Mouse (Mus musculus): ENCODE results near the gene Slc28a3. TPM values are rescaled to one million over a fixed set of nuclear protein-coding genes. Genes with fewer than 3 reads are reported as not detected.

Gene Slc28a3
- total RNA-seq (2017): not detected in 2 replicates

DNA sequence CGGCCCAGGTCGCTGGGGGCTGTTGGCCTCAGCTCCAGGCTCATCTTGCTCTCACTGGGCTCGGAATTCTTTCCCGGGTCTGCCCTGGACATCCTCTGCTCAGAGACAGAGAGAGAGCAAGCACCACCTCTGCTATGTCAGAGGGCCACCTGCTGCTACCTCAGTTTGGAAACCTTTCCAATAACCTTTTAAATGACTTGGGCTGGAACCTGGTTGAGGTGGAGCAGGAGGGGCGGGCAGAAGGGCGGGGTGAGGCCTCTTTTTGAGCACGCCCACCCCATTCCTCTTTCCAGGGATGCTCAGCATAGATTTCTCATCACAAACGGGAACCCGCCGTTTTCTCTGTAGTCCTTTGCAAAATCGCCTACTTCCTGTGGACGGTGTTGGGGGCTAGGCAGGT is at the start of gene Slc28a3:
Slc28a3 (minus strand) TSS at position 162 of the 400 bp plus-strand sequence.
- ATAC-seq (replicated peaks; ENCODE audit: low read depth, poor library complexity, severe bottlenecking): no peak

DNA sequence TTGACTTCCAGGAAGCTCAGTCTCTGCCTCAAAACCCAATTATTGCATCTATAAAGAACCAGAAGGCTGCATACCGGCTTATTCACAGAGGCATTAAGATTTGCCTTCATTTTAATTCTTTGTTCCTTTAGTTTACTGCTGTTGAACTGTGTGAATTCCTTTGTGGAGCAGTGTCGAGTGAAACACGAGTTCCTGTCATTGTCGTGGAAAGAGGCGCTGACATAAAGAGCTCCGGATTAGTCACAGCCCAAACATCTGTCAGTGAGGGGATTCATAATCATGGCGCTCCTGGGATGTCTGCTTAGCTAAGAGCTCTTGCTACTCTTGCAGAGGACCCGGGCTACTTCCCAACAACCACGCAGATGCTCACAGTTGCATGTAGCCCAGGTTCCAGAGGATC is 47.3 kb upstream of the Slc28a3 start:
- ATAC-seq (replicated peaks; ENCODE audit: low read depth, poor library complexity, severe bottlenecking): no peak

DNA sequence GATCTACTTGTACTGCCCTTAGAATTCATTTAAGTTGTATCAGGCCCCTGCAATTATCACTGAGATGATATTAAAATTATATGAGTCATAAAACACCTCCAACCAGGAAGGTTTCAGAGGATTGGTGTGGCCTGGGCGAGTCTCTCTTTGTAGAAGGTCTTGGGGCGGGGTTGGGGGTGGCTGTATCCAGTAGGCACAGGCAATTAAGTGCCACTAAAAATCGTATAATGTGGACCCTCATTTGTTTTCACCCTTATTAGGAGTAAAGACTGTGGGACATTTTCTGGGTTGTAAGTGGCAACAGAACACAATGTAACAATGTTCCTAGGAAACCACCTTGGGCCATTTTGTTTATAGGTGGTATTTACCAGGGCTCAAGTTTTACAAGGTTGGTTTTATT is 46.2 kb upstream of the Slc28a3 start:
- ATAC-seq (replicated peaks; ENCODE audit: low read depth, poor library complexity, severe bottlenecking): no peak

DNA sequence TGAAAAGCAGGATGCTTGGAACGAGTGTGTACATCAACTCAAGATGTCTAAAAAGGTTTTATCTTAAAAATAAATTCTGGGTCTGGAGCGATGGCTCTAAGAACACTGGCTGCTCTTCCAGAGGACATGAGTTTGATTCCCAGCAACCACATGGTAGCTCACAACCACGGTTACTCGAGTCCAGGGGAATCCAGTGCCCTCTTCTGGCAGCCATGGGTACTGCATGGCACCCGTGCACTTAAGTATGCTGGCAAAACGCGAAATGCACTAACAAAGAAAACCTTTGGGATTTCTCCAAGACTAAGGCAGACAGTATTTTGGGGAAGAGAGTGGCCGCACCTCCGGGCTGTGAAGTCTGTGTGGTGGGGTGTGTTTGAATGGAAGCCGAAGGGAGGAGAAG is 44.9 kb upstream of the Slc28a3 start:
- no peak for ATAC-seq (replicated peaks; ENCODE audit: low read depth, poor library complexity, severe bottlenecking)

DNA sequence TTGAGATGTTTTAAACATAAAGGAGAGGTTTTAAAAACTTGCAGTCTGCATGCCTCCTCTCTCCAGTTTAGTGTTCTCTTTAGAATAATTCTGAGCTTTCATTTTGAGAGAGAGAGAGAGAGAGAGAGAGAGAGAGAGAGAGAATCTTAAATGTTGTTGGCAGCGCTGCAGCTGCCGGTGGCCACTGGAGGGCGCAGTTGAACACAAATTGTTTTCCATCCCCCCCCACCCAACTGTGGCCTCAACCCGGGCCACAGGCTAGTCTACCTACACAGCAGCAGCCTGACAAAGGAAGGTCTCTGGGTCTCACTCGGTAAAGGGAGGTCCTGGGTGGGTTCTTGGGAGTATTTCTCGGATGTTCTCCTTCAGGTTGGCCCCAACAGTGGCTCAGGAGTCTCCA is 29.7 kb upstream of the Slc28a3 start:
- peak; percentile 59 for ATAC-seq (replicated peaks; ENCODE audit: low read depth, poor library complexity, severe bottlenecking)

DNA sequence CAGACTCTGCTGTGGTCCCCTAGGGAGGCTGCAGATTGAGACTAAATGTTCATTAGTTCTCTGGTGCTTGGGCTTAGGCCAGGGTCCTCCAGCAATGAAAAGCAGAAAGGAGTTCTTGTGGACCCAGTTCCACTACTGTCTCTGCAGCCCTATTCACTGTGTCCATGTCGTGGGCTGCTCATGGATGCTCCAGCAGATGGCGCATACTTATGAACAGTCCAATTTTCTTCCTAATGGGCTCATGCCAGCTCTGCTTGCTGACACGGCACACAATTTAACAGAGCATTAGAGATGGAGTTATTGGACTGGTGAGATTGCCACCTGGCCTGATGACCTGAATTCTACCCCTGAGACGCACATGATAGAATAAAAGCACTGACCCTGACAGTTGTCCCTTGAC is 28.3 kb upstream of the Slc28a3 start:
- peak; percentile 64; the same call in 1 of the 2 replicates for ATAC-seq (replicated peaks; ENCODE audit: low read depth, poor library complexity, severe bottlenecking)

DNA sequence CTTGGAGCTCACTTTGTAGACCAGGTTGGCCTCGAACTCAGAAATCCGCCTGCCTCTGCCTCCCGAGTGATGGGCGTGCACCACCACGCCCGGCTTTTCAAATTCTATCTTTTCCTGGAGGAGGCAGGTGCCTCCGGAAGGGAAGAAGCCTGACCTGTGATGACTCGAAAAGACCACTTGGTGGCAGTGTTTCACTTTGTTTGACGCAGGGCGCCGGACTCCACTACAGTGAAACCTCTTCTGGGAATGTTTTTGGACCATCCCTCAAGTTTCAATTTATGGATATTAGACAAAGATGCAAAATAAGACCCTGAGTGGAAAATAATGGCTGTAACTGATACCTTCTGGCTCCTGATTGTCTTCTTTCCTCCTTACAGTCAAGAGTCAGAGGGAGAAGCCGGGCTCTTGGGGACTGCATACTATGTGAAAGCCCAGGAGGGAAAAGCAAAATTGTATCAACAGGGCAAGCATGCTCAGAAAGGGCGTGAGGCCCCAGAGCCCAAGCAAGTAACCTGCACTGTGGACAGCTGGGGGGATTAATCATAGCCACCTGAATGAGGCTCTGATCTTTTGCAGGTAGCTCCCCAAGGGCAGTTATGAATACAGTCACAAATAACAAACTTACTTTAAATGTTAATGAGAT is 26.8 kb upstream of the Slc28a3 start:
- ATAC-seq (replicated peaks; ENCODE audit: low read depth, poor library complexity, severe bottlenecking): peak; percentile 72

DNA sequence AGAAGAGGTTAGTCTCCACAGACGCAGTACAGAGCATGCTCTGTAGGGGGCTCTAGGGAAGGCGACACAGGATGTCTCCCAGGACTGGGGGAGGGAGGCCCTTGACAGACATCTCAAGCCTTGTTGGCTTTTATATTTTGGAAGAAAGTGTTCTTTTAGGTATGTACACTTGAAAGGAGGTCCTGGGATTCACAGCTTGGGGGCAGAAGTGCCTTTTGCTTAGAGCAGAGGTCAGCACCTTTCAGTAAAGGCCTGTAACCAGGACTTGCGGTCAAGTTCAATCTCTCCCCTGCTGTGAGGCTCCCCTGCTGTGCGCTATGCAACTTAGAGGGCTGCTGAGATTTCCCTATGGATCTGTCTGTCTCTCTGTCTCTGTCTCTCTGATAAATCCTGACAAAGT is 23.2 kb upstream of the Slc28a3 start:
- no peak for ATAC-seq (replicated peaks; ENCODE audit: low read depth, poor library complexity, severe bottlenecking)

DNA sequence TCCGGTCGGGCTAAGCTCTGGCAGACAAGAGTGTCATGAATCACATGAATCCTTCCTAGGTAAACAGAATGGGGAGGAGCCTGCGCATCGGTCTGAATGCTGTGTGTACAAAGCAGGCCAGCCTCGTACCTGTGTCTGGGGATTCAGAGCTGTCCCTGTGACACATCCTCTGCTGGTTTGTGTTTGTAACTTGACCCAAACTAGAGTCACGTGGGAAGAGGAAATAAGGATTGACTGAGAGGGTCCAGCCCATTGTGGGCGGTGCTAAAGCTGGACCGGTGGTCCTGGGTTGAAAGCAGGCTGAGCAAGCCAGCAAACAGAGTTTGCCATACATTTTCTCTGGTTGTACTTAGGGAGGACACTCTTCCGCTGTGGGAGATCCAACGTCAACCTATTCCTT is 20.1 kb upstream of the Slc28a3 start:
- ATAC-seq (replicated peaks; ENCODE audit: low read depth, poor library complexity, severe bottlenecking): no peak

DNA sequence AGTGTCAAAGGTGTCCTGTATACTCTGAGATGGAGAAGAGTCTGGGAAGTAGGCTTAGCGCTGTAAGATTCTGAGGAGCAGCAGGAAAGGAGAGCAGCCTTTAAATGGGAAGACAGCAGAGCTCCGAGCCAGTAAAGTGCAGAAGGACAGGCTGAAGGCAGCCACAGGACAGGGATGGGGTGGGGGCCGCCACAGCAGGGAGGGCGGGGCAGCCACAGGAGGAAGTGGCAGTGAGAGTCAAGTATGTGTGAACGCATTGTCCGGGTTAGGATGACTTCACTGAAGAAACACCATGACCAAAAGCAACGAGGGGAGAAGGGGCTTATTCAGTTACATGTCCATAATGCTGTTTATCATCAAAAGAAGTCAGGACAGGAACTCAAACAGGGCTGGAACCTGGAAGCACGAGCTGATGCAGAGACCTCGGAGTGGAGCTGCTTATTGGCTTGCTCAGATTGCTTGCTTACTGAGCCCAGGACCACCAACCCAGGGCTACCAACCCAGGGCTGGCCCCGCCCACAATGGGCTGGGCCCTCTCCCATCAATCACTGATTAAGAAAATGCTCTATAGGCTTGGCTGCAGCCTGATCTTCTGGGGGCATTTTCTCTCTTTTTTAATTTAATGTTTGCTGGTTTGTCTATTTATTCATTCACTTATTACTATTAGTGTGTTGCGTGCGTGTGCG is 18.8 kb upstream of the Slc28a3 start:
- ATAC-seq (replicated peaks; ENCODE audit: low read depth, poor library complexity, severe bottlenecking): no peak

DNA sequence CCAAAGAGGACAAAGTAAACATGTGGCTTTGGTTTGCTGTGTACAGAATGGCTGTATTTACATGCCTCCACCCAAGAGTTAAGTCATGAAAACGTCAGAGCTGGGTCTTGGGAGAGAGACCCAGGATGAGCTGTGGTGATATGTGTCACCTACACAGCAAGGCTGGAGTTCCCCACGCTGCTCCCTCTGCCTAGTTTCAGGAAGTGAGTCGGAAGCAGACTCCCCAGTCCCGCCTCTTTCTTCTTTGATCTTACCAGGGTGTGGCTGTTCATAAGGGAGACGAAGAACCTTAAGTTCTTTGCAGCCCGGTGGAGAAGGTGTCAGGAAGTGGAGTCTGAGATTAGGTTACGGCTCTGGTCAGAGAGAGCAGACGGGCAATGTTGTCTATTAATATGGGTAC is 12.0 kb upstream of the Slc28a3 start:
- 0 out of 2 replicates have a peak, but pooled peaks have one; percentile 32 for ATAC-seq (replicated peaks; ENCODE audit: low read depth, poor library complexity, severe bottlenecking)

DNA sequence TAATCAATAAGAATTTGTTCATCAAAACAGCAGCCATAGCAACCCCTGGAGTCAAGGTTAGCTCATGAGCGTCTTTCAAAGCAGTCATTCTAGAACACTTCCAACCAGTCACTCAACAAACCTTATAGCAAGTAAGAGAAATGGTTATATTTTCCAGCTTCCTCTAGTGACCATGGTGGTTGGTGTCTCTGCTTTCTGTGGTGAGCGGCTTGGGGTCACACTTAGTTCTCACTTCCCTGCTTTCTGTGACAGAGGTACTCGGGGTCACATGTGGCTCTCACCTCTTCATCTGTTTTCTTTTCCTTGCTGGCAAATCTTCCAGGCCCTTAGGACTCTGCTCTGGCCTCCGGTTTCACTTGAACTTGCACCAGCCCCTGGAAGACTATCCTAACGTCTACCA is 8.6 kb upstream of the Slc28a3 start:
- peak; percentile 52; the same call in 1 of the 2 replicates for ATAC-seq (replicated peaks; ENCODE audit: low read depth, poor library complexity, severe bottlenecking)

DNA sequence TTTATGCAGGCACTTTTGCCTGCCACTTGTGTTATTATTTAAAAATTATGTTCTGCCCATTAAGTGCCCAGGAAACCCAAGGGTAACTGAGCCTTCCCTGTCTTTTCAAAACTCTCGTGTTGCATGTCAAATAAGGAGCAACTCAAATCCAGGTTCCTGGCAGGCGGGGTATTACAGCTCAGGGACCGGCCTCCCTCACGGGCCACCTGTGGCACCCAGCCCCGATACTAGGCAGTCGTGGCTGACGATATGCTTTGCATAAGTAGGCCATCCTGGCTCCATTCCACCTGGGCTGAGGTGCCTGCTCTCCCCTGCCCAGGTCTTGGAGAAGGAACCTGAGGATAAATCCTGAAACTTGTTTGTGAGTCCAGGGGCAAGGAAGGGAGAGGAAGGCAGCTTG is 618 bp downstream of the Slc28a3 start:
- no peak for ATAC-seq (replicated peaks; ENCODE audit: low read depth, poor library complexity, severe bottlenecking)

DNA sequence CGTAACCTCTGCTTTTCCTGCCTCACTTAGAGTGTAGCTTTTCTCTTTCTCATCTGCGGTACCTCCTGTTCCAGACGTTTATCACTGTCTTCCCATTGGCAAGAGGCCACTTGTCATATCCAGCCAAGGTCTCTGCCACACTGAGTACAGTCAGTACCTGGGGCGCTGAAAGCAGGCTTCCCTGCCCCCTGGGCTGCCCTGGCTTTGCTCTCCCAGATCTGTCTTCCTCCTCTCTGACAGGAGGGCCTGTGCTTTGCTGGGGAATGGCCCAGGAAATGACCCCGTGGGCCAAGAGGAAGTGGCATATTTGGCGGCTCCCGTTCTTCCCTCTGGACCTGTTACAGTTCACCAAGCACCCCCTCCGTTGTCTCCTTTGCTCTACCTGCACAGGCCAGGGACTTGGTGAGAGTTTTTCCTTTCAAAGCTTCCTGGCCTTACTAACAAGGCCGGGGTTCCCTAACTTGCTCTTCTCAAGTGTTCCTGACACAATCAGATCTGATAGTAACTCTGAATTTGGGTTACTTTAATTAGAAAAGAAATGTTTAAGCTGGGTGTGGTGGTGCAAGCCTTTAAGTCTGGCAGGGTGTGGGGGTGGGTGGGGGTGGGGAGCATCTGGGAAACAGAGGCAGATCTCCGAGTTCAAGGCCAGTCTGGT is 9.3 kb downstream of the Slc28a3 start:
- peak; percentile 56 for ATAC-seq (replicated peaks; ENCODE audit: low read depth, poor library complexity, severe bottlenecking)

DNA sequence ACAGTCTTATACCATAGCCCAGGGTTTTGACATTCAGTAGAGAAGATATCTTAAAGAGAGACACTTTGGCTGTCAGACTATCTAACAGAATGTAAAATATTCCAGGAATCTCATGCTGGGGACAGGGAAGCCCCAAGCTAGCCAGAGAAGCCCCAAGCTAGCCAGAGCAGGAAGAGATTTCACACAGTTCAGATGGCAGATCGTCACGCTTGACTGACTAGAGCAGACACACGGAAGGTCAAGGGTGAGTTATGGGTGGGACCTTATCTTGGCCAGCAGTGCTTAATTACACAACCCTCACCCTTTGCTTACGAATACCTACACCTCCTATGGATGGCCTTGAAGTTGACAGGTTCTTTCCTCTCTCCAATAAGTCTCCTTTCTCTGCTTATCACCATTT is 12.1 kb downstream of the Slc28a3 start:
- ATAC-seq (replicated peaks; ENCODE audit: low read depth, poor library complexity, severe bottlenecking): no peak

DNA sequence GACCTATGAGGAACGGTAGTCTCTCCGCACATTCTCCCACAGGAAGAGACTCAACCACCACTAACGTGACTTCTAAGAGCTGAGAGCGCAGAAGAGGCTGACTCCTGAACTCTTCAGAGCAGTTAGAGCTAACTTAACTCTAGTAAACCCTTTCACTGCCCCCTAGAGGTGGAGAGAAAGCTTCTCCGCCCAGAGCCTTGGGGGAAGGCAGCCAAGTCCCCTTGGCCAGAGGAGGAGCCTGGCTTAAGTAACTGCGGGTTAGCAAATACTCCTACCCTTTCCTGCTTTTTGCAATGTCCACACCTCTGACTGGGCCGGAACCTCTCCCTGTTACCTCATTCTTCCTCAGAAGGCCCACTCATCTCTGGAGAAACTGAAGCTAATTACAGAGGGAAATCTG is 17.5 kb downstream of the Slc28a3 start:
- ATAC-seq (replicated peaks; ENCODE audit: low read depth, poor library complexity, severe bottlenecking): peak; percentile 71

DNA sequence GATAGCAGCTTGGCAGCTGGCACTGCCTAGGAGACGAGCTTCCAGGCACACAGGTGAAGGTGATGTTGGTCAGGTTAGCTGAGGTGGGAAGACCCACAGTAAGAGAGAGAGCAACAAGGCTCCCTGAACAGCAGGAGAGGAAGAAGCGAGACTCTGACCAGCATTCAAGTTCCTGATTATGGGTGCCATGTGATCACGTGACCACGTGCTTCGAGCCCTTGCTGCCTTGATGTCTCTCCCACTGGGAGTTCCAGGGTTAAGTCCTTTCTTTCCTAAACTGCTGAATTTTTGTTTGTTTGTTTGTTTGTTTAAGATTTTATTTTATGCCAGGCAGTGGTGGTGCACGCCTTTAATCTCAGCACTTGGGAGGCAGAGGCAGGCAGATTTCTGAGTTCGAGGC is 18.8 kb downstream of the Slc28a3 start:
- ATAC-seq (replicated peaks; ENCODE audit: low read depth, poor library complexity, severe bottlenecking): no peak

DNA sequence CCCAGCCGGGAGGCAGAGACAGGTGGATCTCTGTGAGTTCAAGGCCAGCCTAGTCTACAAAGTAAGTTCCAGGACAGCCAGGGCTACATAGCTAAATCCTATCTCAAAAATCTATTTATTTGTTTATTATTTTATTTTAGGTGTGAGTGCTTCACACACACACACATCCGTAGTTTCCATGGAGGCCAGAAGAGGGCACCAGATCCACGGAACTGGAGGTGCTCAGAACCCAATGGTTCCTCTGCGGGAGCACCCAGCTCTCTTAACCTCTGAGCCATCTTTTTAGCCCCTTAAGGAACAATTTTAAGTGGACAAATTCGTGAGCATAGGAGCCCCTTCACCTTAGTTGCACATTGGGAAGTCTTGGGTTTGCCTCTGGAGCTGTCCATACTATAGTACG is 20.0 kb downstream of the Slc28a3 start:
- peak; percentile 62 for ATAC-seq (replicated peaks; ENCODE audit: low read depth, poor library complexity, severe bottlenecking)

DNA sequence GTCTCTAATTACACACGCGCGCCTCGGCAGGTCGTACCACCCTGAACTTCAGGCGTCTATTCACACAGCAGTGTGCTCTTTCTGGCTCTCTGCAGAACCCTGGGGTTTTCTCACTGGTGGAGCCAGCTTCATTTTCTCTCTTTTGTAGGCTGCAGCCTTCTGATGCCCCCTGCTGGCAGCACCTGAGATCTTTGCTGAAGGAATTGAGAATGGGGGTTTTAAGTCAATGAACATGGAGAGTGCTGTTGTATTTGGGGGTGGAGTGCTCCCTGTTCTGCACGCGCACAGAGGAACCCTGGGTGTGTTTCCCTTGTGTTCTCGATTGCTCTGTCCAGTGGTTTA is 21.2 kb downstream of the Slc28a3 start:
- ATAC-seq (replicated peaks; ENCODE audit: low read depth, poor library complexity, severe bottlenecking): peak; percentile 81

DNA sequence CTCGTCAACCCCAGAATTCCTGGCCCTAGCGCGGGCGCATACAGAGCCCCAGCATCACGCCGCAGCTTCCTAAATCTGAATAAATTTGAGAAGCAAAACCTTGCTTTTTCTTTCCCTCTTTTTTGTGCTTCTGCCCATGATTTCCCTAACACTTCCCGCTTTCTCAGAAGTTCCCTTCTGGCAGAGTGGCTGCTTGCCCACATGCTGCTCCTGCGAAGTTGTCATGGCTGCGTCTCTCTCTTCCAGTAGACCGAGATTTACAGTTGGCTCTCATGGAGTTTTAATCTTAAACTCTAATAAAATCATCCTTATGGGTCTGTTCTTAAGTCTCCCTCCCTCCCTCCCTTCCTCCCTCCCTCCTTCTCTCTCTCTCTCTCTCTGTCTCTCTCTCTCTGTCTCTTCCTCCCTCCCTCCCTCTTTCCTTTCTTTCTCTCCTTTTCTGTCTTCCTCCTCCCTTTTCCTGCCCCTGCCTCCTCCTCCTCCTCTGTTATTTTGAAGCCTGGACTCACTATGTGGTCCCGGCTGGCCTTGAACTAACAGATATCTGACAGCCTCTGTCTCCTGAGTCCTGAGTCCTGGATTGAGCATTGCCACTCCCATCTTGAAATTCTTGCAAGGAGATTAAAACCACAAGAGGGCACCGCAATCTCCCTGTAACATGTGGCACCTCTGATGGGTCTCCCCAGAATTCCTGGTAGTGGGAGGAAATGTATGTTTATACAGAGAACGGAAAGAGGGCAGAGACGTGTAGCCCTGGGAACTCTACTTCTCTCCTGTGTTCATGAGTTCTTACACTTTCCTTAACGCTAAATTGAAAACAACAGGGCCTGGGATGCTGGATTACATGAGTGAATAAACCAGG is 21.8 kb downstream of the Slc28a3 start:
- peak; percentile 6; the same call in 1 of the 2 replicates for ATAC-seq (replicated peaks; ENCODE audit: low read depth, poor library complexity, severe bottlenecking)

DNA sequence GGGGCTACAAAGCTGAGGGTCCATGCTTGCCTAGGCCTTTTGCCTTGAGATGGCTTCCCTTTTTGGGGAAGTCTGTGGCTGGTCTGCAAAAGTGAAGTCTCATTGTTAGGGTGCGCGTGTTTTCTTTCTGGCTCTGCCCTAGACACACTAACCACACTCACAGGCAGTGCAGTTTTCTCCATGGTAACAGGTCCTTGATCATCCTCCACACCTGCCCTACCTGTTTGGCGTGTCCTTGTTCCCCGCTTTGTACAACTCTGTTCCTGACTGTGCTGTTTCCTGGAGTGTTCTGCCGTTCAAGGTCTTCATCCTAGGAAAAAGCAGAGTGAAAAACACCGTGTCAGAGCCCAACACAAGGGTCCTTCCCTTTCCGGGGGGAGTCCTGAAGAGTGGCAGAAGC is 22.7 kb downstream of the Slc28a3 start:
- no peak for ATAC-seq (replicated peaks; ENCODE audit: low read depth, poor library complexity, severe bottlenecking)

All from common myeloid progenitor, adult 5-6 weeks (primary cell).